ENCODE assay signal across 9 mouse cellular contexts in genomic region chr5:74094841-74095437, GRCm38 (mm10). TPM values are rescaled to one million over a fixed set of nuclear protein-coding genes. Genes with fewer than 3 reads are reported as not detected.
DNase-seq lines count a peak whose midpoint lies in the region; ATAC-seq and TF ChIP-seq lines count a peak whose summit lies in the region.
"Had no signal": no experiment of that assay in that cellular context is flagged by ENCODE, and none has a peak within 500 bp of the region (broad histone marks: within the 10 kb centered on the region; RNA-seq: fewer than 3 reads in every experiment).

No protein-coding gene starts in this region.

- no peak for ATAC-seq in heart, embryonic 14.5 days (ENCODE audit: insufficient number of reproducible peaks, insufficient read depth, low FRiP score, low read depth)
- no peak for ATAC-seq in G1E (ENCODE audit: extremely low read depth, insufficient number of reproducible peaks, low FRiP score, poor library complexity, severe bottlenecking)
- ATAC-seq in hindbrain, embryonic 13.5 days (ENCODE audit: low FRiP score), result no peak
- ATAC-seq in midbrain, embryonic 11.5 days (ENCODE audit: low FRiP score), result no peak
- no peak for ATAC-seq in frontal cortex, adult (ENCODE audit: low TSS enrichment)
- no peak for ATAC-seq in inflammation-experienced regulatory T-cells, adult 6 months

- peak overlapping the region; percentile 92 for H3K4me2 ChIP-seq in heart, embryonic 14.5 days (ENCODE audit: low read length)
- peak overlapping the region; percentile 64 for H3K4me2 ChIP-seq in hindbrain, embryonic 13.5 days
- H3K4me2 ChIP-seq in midbrain, embryonic 11.5 days, result peak overlapping the region; percentile 75; the same call in 1 of the 2 replicates

- 85% methylated on average over 8 of the region's 8 CpGs for WGBS in heart, embryonic 14.5 days
- WGBS in hindbrain, embryonic 13.5 days, result 90% methylated on average over 8 of the region's 8 CpGs
- WGBS in midbrain, embryonic 11.5 days, result 87% methylated on average over 8 of the region's 8 CpGs

- H3K27ac ChIP-seq in heart, embryonic 14.5 days (replicated peaks in 1 of 2; ENCODE audit: control insufficient read depth in 1 of 2, insufficient read depth in 1 of 2, low read depth in 2 of 2, low read length in 2 of 2), result no peak overlapping the region
- no peak overlapping the region for H3K27ac ChIP-seq in hindbrain, embryonic 13.5 days
- no peak overlapping the region for H3K27ac ChIP-seq in midbrain, embryonic 11.5 days (ENCODE audit: low read depth, low read length)

- H3K9me3 ChIP-seq in heart, embryonic 14.5 days (ENCODE audit: control insufficient read depth, low read length), result no peaks in the 10 kb centered on the region
- H3K9me3 ChIP-seq in G1E (replicated peaks), result no peaks in the 10 kb centered on the region; the same call in 1 of the 2 replicates
- no peaks in the 10 kb centered on the region for H3K9me3 ChIP-seq in hindbrain, embryonic 13.5 days
- H3K9me3 ChIP-seq in midbrain, embryonic 11.5 days (ENCODE audit: control insufficient read depth, low read length), result no peaks in the 10 kb centered on the region

- H3K9ac ChIP-seq in heart, embryonic 14.5 days (ENCODE audit: low read length), result peak overlapping the region; percentile 97; the same call in 1 of the 2 replicates
- H3K9ac ChIP-seq in hindbrain, embryonic 13.5 days, result 0 out of 2 replicates have a peak overlapping the region, but pooled peaks have one; percentile 94
- H3K9ac ChIP-seq in midbrain, embryonic 11.5 days (ENCODE audit: low read length), result no peak overlapping the region

- no peaks in the 10 kb centered on the region for H3K27me3 ChIP-seq in heart, embryonic 14.5 days (ENCODE audit: control insufficient read depth, insufficient read depth, low read length)
- no peaks in the 10 kb centered on the region for H3K27me3 ChIP-seq in G1E (ENCODE audit: insufficient read depth, low read length)
- no peaks in the 10 kb centered on the region for H3K27me3 ChIP-seq in hindbrain, embryonic 13.5 days
- H3K27me3 ChIP-seq in midbrain, embryonic 11.5 days (ENCODE audit: control insufficient read depth, insufficient read depth, low read length), result no peaks in the 10 kb centered on the region

- TF ChIP-seq CTCF in G1E (IDR thresholded peaks at IDR 0.05; ENCODE audit: low read depth, low read length), result no peak

- H3K4me3 ChIP-seq in heart, embryonic 14.5 days (ENCODE audit: control insufficient read depth in 1 of 2, insufficient read depth in 1 of 2, low read depth in 1 of 2, low read length in 2 of 2), result peak overlapping the region in 1 of 2 experiments; percentile 84; a peak in 2 of 4 replicates
- H3K4me3 ChIP-seq in G1E (ENCODE audit: low read depth, low read length), result peak overlapping the region; percentile 96; the same call in 1 of the 2 replicates
- H3K4me3 ChIP-seq in hindbrain, embryonic 13.5 days, result peak overlapping the region; percentile 86
- H3K4me3 ChIP-seq in midbrain, embryonic 11.5 days (ENCODE audit: low read depth, low read length), result no peak overlapping the region

- H3K4me1 ChIP-seq in heart, embryonic 14.5 days (ENCODE audit: control insufficient read depth in 2 of 2, insufficient read depth in 2 of 2, low read length in 2 of 2), result peaks cover 0 to 14% of the 10 kb centered on the region in 2 experiments; a peak in 2 of 4 replicates
- H3K4me1 ChIP-seq in G1E (ENCODE audit: insufficient read depth, low read depth, low read length), result peaks cover 17% of the 10 kb centered on the region
- H3K4me1 ChIP-seq in hindbrain, embryonic 13.5 days (replicated peaks), result peaks cover 21% of the 10 kb centered on the region
- peaks cover 3% of the 10 kb centered on the region; the same call in 1 of the 2 replicates for H3K4me1 ChIP-seq in midbrain, embryonic 11.5 days (ENCODE audit: control insufficient read depth, insufficient read depth, low read length)

- H3K36me3 ChIP-seq in heart, embryonic 14.5 days (ENCODE audit: control insufficient read depth, insufficient read depth, low read length), result peaks cover 37% of the 10 kb centered on the region
- H3K36me3 ChIP-seq in G1E (replicated peaks), result peaks cover 48% of the 10 kb centered on the region
- peaks cover 35% of the 10 kb centered on the region for H3K36me3 ChIP-seq in hindbrain, embryonic 13.5 days
- H3K36me3 ChIP-seq in midbrain, embryonic 11.5 days (ENCODE audit: control insufficient read depth, insufficient read depth, low read length), result peaks cover 7% of the 10 kb centered on the region; the same call in 1 of the 2 replicates

- DNase-seq in heart, postnatal 36 days, result no peak
- DNase-seq in G1E (ENCODE audit: low spot score), result no peak
- DNase-seq in midbrain, embryonic 11.5 days (ENCODE audit: low spot score, missing footprints), result peak; percentile 81
- no peak for DNase-seq in ovary, postnatal 10 days (ENCODE audit: low spot score)
- DNase-seq: thymus, postnatal 36 days had no signal

- intact Hi-C loops in heart, postnatal 36 days (cut with DNase I), result loop anchor here (10.0 kb wide), 1 partner anchor 240 kb away; no protein-coding TSS in a partner anchor

RNA-seq across cellular contexts. Expression of gene Usp46, which starts 26.7 kb away (rescaled TPM):
- 35.2 and 37.1 TPM in 2 replicates for polyA plus RNA-seq in heart, embryonic 14.5 days (2014; fragmentation: Nextera tagmentation; extraction: Ambion mirVana)
- total RNA-seq in heart, postnatal 36 days (2021), result 10 to 100 TPM; 35.1 TPM
- total RNA-seq in G1E (2014; fragmentation: Nextera tagmentation) (22.5 and 37.9 TPM in 2 replicates), G1E (2017) (15.6 and 16.3 TPM in 2 replicates)
- polyA plus RNA-seq in G1E (2012), result 1.4 and 1.7 TPM in 2 replicates
- polyA plus RNA-seq in hindbrain, embryonic 13.5 days (2015; fragmentation: Nextera tagmentation; extraction: Ambion mirVana), result 30.4 and 33.0 TPM in 2 replicates
- polyA plus RNA-seq in midbrain, embryonic 11.5 days (2014; fragmentation: Nextera tagmentation; extraction: Ambion mirVana), result 35.6 and 38.1 TPM in 2 replicates
- polyA plus RNA-seq in inflammation-experienced regulatory T-cells, adult 6 months (2017; shearing (Covaris generic)), result 10 to 100 TPM in 1 of 3 experiments, 1 to 10 TPM in 2; 8.5 to 12.6 (median 9.9) TPM
